Mouse (Mus musculus): ENCODE measurements around the gene Ciita. TPM values are rescaled to one million over a fixed set of nuclear protein-coding genes. Genes with fewer than 3 reads are reported as not detected.

The Ciita gene
- polyA plus RNA-seq, 1 experiment from 2014 or later = 1.4 TPM

- H3K27me3 ChIP-seq (replicated peaks; ENCODE audit: insufficient read depth, low read length) = no peaks in the 10 kb centered on the region
- H3K27ac ChIP-seq (ENCODE audit: low read length) = no peak overlapping the region
- no peak for TF ChIP-seq CTCF (IDR thresholded peaks at IDR 0.05)
- no peak for TF ChIP-seq EP300 (IDR thresholded peaks at IDR 0.05)
- no peak overlapping the region for H3K9ac ChIP-seq (replicated peaks; ENCODE audit: low read depth)
- H3K4me1 ChIP-seq (ENCODE audit: insufficient read depth, low read depth, low read length) = no peaks in the 10 kb centered on the region
- no peak for ATAC-seq
- no peaks in the 10 kb centered on the region for H3K9me3 ChIP-seq (ENCODE audit: low read length)
- H3K4me2 ChIP-seq (replicated peaks; ENCODE audit: low read depth, low read length) = no peak overlapping the region
- WGBS = 59% methylated on average over 2 of the region's 2 CpGs
- no peak for DNase-seq (ENCODE audit: low spot score)
- H3K4me3 ChIP-seq (ENCODE audit: low read depth, low read length) = no peak overlapping the region
- H3K36me3 ChIP-seq (ENCODE audit: insufficient read depth, low read length) = peaks cover 5% of the 10 kb centered on the region; the same call in 1 of the 2 replicates
These were observed 95.1 kb downstream of the Ciita start for GRCm38 (mm10) chr16:10574936-10575335.

- no peaks in the 10 kb centered on the region for H3K27me3 ChIP-seq (replicated peaks; ENCODE audit: insufficient read depth, low read length)
- no peaks in the 10 kb centered on the region for H3K4me1 ChIP-seq (ENCODE audit: insufficient read depth, low read depth, low read length)
- no peak overlapping the region for H3K4me3 ChIP-seq (ENCODE audit: low read depth, low read length)
- no peak for ATAC-seq
- no peaks in the 10 kb centered on the region for H3K9me3 ChIP-seq (ENCODE audit: low read length)
- H3K36me3 ChIP-seq (ENCODE audit: insufficient read depth, low read length) = peaks cover 15% of the 10 kb centered on the region
- H3K4me2 ChIP-seq (replicated peaks; ENCODE audit: low read depth, low read length) = no peak overlapping the region
- no peak overlapping the region for H3K9ac ChIP-seq (replicated peaks; ENCODE audit: low read depth)
- WGBS = 91% methylated on average over 4 of the region's 4 CpGs
- H3K27ac ChIP-seq (ENCODE audit: low read length) = no peak overlapping the region
- no peak for DNase-seq (ENCODE audit: low spot score)
- no peak for TF ChIP-seq CTCF (IDR thresholded peaks at IDR 0.05)
- no peak for TF ChIP-seq EP300 (IDR thresholded peaks at IDR 0.05)
These were observed 96.1 kb downstream of the Ciita start for GRCm38 (mm10) chr16:10575915-10576314.

- TF ChIP-seq CTCF (IDR thresholded peaks at IDR 0.05) (no peak), EP300 (IDR thresholded peaks at IDR 0.05) (no peak)
- H3K9ac ChIP-seq (replicated peaks; ENCODE audit: low read depth) = no peak overlapping the region
- no peaks in the 10 kb centered on the region for H3K9me3 ChIP-seq (ENCODE audit: low read length)
- H3K4me1 ChIP-seq (ENCODE audit: insufficient read depth, low read depth, low read length) = no peaks in the 10 kb centered on the region
- peaks cover 18% of the 10 kb centered on the region for H3K36me3 ChIP-seq (ENCODE audit: insufficient read depth, low read length)
- H3K27me3 ChIP-seq (replicated peaks; ENCODE audit: insufficient read depth, low read length) = no peaks in the 10 kb centered on the region
- DNase-seq (ENCODE audit: low spot score) = no peak
- H3K4me2 ChIP-seq (replicated peaks; ENCODE audit: low read depth, low read length) = no peak overlapping the region
- 49% methylated on average over 5 of the region's 5 CpGs for WGBS
- no peak overlapping the region for H3K4me3 ChIP-seq (ENCODE audit: low read depth, low read length)
- no peak overlapping the region for H3K27ac ChIP-seq (ENCODE audit: low read length)
- ATAC-seq = no peak
These were observed 97.7 kb downstream of the Ciita start for GRCm38 (mm10) chr16:10577548-10577947.

Other genes with a start within 250 kb of the Ciita start
- 584 and 640 TPM in 2 replicates for gene Emp2, start 166.1 kb upstream of the Ciita start, polyA plus RNA-seq (2015; fragmentation: Nextera tagmentation; extraction: Ambion mirVana)
- 9.9 and 11.7 TPM in 2 replicates for gene Tekt5, start 84.6 kb upstream of the Ciita start, polyA plus RNA-seq (2015; fragmentation: Nextera tagmentation; extraction: Ambion mirVana)
- 31.2 and 31.6 TPM in 2 replicates for gene Nubp1, start 68.1 kb upstream of the Ciita start, polyA plus RNA-seq (2015; fragmentation: Nextera tagmentation; extraction: Ambion mirVana)
- gene Tvp23a, start 32.7 kb upstream of the Ciita start, polyA plus RNA-seq (2015; fragmentation: Nextera tagmentation; extraction: Ambion mirVana) = 1.6 and 1.7 TPM in 2 replicates
- gene Dexi, start 63.0 kb downstream of the Ciita start, polyA plus RNA-seq (2015; fragmentation: Nextera tagmentation; extraction: Ambion mirVana) = 19.2 and 19.4 TPM in 2 replicates
- gene Clec16a, start 65.3 kb downstream of the Ciita start, polyA plus RNA-seq (2015; fragmentation: Nextera tagmentation; extraction: Ambion mirVana) = 32.0 and 34.6 TPM in 2 replicates